Mouse (Mus musculus) spleen, embryonic (tissue): ENCODE results near the gene Smim9.
"Not testable (repeated sequence)": the region's sequence is repeated elsewhere in the genome, so short reads cannot be mapped to it uniquely, and the experiment has no call there.

Source experiments
- CTCF ChIA-PET: fragments of 350-600 bp; sonication (Branson Sonifier 250); formaldehyde crosslinking; loops from one replicate; lab custom pipeline; 2022; lab: Charles Lee

Smim9 gene

GRCm38 (mm10) chrX:75163670-75164069 lies at the start of gene Smim9:
Gene Smim9 (minus strand): TSS chrX:75163770.
- CTCF ChIA-PET, result no interaction called here

- CTCF ChIA-PET, result interaction anchor here (1.1 kb wide), 1 partner anchor 12 kb away, joined by 3 read pairs; no protein-coding TSS in a partner anchor
These were observed 7.9 kb downstream of the Smim9 start for GRCm38 (mm10) chrX:75155576-75156243.

- CTCF ChIA-PET, result no interaction called here
These were observed 11.3 kb downstream of the Smim9 start for GRCm38 (mm10) chrX:75152249-75152648.

- CTCF ChIA-PET, result no interaction called here
These were observed 13.3 kb downstream of the Smim9 start for GRCm38 (mm10) chrX:75150304-75150703.

- CTCF ChIA-PET, result no interaction called here
These were observed 15.2 kb downstream of the Smim9 start for GRCm38 (mm10) chrX:75148414-75148813.

- CTCF ChIA-PET, result not testable (repeated sequence)
These were observed 20.4 kb downstream of the Smim9 start for GRCm38 (mm10) chrX:75143124-75143555.

GRCm38 (mm10) chrX:75138182-75138581 lies 25.4 kb downstream of the Smim9 start:
- CTCF ChIA-PET, result no interaction called here

- CTCF ChIA-PET, result no interaction called here
These were observed 25.8 kb downstream of the Smim9 start for GRCm38 (mm10) chrX:75137729-75138128.

- CTCF ChIA-PET, result no interaction called here
These were observed 26.6 kb downstream of the Smim9 start for GRCm38 (mm10) chrX:75136938-75137337.

GRCm38 (mm10) chrX:75130467-75131160 lies 33.0 kb downstream of the Smim9 start, which contains the start of gene Mpp1:
Gene Mpp1 (minus strand): TSS chrX:75131016.
- CTCF ChIA-PET, result no interaction called here

- CTCF ChIA-PET, result no interaction called here
These were observed 34.1 kb downstream of the Smim9 start for GRCm38 (mm10) chrX:75129474-75129873.

GRCm38 (mm10) chrX:75128333-75128980 lies 35.1 kb downstream of the Smim9 start:
- CTCF ChIA-PET, result no interaction called here

- CTCF ChIA-PET, result no interaction called here
These were observed 36.7 kb downstream of the Smim9 start for GRCm38 (mm10) chrX:75126893-75127292.

GRCm38 (mm10) chrX:75125606-75126005 lies 38.0 kb downstream of the Smim9 start:
- CTCF ChIA-PET, result no interaction called here

GRCm38 (mm10) chrX:75115550-75115949 lies 48.0 kb downstream of the Smim9 start:
- CTCF ChIA-PET, result no interaction called here

- CTCF ChIA-PET, result interaction anchor here (0.9 kb wide), 1 partner anchor 49 kb away, joined by 3 read pairs; no protein-coding TSS in a partner anchor
These were observed 61.3 kb downstream of the Smim9 start for GRCm38 (mm10) chrX:75102293-75102692.

- CTCF ChIA-PET, result no interaction called here
These were observed 64.8 kb downstream of the Smim9 start for GRCm38 (mm10) chrX:75098799-75099198.

- CTCF ChIA-PET, result no interaction called here
These were observed 67.3 kb downstream of the Smim9 start for GRCm38 (mm10) chrX:75096163-75096770.
